Mouse (Mus musculus) liver, postnatal 0 days (tissue): ENCODE results near the gene Snx17. TPM values are rescaled to one million over a fixed set of nuclear protein-coding genes. Genes with fewer than 3 reads are reported as not detected.
A peak's percentile ranks its signal among the peaks of the same experiment; 100 is the strongest.

Experiments used
- ATAC-seq: fragments of 200-750 bp; cut with Nextera tagmentation; 2 replicates; pipeline ENCODE4 v1.8.0; 2017; ENCODE audit warnings: mild to moderate bottlenecking, moderate library complexity
- DNase-seq: peaks from one replicate; pipeline ENCODE4 v3.0.0-alpha.2; 2016
- H3K27ac ChIP-seq: fragments of 300-500 bp; sonication (generic); 2 replicates; pipeline ENCODE4 v1.5.1; 2014; ENCODE audit warnings: antibody characterized with exemption, moderate library complexity, mild to moderate bottlenecking, low read depth
- H3K27me3 ChIP-seq: fragments of 300-500 bp; sonication (generic); 2 replicates; pipeline ENCODE4 v1.6.1; 2014; ENCODE audit warnings: low read length, control low read depth, mixed read lengths; ENCODE audit not compliant: insufficient read depth
- H3K36me3 ChIP-seq: fragments of 300-500 bp; sonication (generic); replicated peaks from 2 replicates; pipeline ENCODE4 v1.6.1; 2014; ENCODE audit warnings: mild to moderate bottlenecking, control low read depth, low read length, moderate library complexity, mixed read lengths; ENCODE audit not compliant: insufficient read depth
- H3K4me1 ChIP-seq: fragments of 300-500 bp; sonication (generic); 2 replicates; pipeline ENCODE4 v1.6.1; 2014; ENCODE audit warnings: antibody characterized with exemption, mild to moderate bottlenecking, control low read depth; ENCODE audit not compliant: insufficient read depth
- H3K4me2 ChIP-seq: fragments of 300-500 bp; sonication (generic); 2 replicates; pipeline ENCODE4 v1.6.1; 2014; ENCODE audit warnings: low read depth, mild to moderate bottlenecking, low read length, moderate library complexity, mixed read lengths
- H3K4me3 ChIP-seq: fragments of 300-500 bp; sonication (generic); 2 replicates; pipeline ENCODE4 v1.5.1; 2014; ENCODE audit warnings: low read depth, low read length
- H3K9ac ChIP-seq: fragments of 300-500 bp; sonication (generic); replicated peaks from 2 replicates; pipeline ENCODE4 v1.6.1; 2014; ENCODE audit warnings: mild to moderate bottlenecking, moderate library complexity
- H3K9me3 ChIP-seq: fragments of 300-500 bp; sonication (generic); 2 replicates; pipeline ENCODE4 v1.6.1; 2016; ENCODE audit warnings: mild to moderate bottlenecking, control low read depth, low read length, mixed read lengths
- CTCF ChIP-seq: sonication (generic); IDR thresholded peaks from 2 replicates; pipeline ENCODE4 v1.5.1; 2016; ENCODE audit warnings: antibody characterized with exemption, low read depth
- EP300 ChIP-seq: IDR thresholded peaks from 2 replicates; pipeline ENCODE4 v1.6.1; 2016; ENCODE audit warnings: antibody characterized with exemption, low read depth, mild to moderate bottlenecking
- WGBS: fragments of 180-500 bp; shearing (Covaris S2); extraction: QIAGEN DNeasy Blood & Tissue Kit; methylation state at CpG from one replicate; pipeline ENCODE4 v1.1.7; 2014; ENCODE audit not compliant: insufficient replicate concordance; 5-methylcytosine and 5-hydroxymethylcytosine counted together
- polyA plus RNA-seq: library from polyadenylated mRNA; unstranded; fragments of >200 nt; fragmentation: Nextera tagmentation; extraction: Ambion mirVana; gene quantifications from 2 replicates; pipeline ENCODE4 v1.2.1, GENCODE M21; 2015

Snx17 gene
- polyA plus RNA-seq, 1 experiment from 2014 or later = 29.9 TPM

GRCm38 (mm10) chr5:31240637-31241521, 47.9 kb downstream of the Snx17 start, which contains the start of the genes Nrbp1 and Gm9970:
Gene Nrbp1, plus strand, starts transcription at chr5:31240864.
Gene Gm9970, minus strand, starts transcription at chr5:31241232.
- H3K9ac ChIP-seq = peak within 1 kb of the TSS; percentile 96
- H3K27me3 ChIP-seq = no peaks in the 10 kb centered on the region
- peak within 1 kb of the TSS; percentile 93 for H3K4me3 ChIP-seq
- TF ChIP-seq EP300 (no peak), CTCF (peak; percentile 7; the same call in 1 of the 2 replicates)
- DNase-seq (peak; percentile 97), ATAC-seq (peak; percentile 98)
- H3K9me3 ChIP-seq = no peaks in the 10 kb centered on the region
- H3K4me1 ChIP-seq = peaks cover 8% of the 10 kb centered on the region
- peaks cover 22% of the 10 kb centered on the region for H3K36me3 ChIP-seq
- H3K4me2 ChIP-seq = peak within 1 kb of the TSS; percentile 92
- H3K27ac ChIP-seq = peak within 1 kb of the TSS; percentile 98
- under 1% methylated on average over 81 of the region's 103 CpGs for WGBS

- TF ChIP-seq CTCF (no peak), EP300 (no peak)
- H3K27me3 ChIP-seq = no peaks in the 10 kb centered on the region
- peak overlapping the region; percentile 96 for H3K9ac ChIP-seq
- H3K4me2 ChIP-seq = peak overlapping the region; percentile 92
- H3K4me1 ChIP-seq = peaks cover 8% of the 10 kb centered on the region
- H3K9me3 ChIP-seq = no peaks in the 10 kb centered on the region
- peaks cover 29% of the 10 kb centered on the region for H3K36me3 ChIP-seq
- H3K4me3 ChIP-seq = peak overlapping the region; percentile 93
- H3K27ac ChIP-seq = peak overlapping the region; percentile 98
- DNase-seq (no peak), ATAC-seq (no peak)
- under 1% methylated on average over 13 of the region's 13 CpGs for WGBS
Observed at GRCm38 (mm10) chr5:31241522-31242034, 48.6 kb downstream of the Snx17 start.

- no peaks in the 10 kb centered on the region for H3K9me3 ChIP-seq
- WGBS = 27% methylated on average over 10 of the region's 10 CpGs
- H3K27ac ChIP-seq = peak overlapping the region; percentile 98
- H3K27me3 ChIP-seq = no peaks in the 10 kb centered on the region
- ATAC-seq (no peak), DNase-seq (no peak)
- peak overlapping the region; percentile 96 for H3K9ac ChIP-seq
- H3K4me3 ChIP-seq = peak overlapping the region; percentile 93
- peak overlapping the region; percentile 92 for H3K4me2 ChIP-seq
- TF ChIP-seq EP300 (no peak), CTCF (no peak)
- H3K4me1 ChIP-seq = peaks cover 8% of the 10 kb centered on the region
- H3K36me3 ChIP-seq = peaks cover 35% of the 10 kb centered on the region
Observed at GRCm38 (mm10) chr5:31242191-31242590, 49.2 kb downstream of the Snx17 start.

Other genes with a start within 250 kb of the Snx17 start
- 18.7 and 22.8 TPM in 2 replicates for gene Cgref1, start 247.6 kb upstream of the Snx17 start, polyA plus RNA-seq
- 79.2 and 80.6 TPM in 2 replicates for gene Preb, start 232.9 kb upstream of the Snx17 start, polyA plus RNA-seq
- gene Tcf23, start 224.6 kb upstream of the Snx17 start, polyA plus RNA-seq = 0.05 TPM in 1 of 2 replicates, not detected in the other
- gene Atraid, start 144.9 kb upstream of the Snx17 start, polyA plus RNA-seq = 162 and 169 TPM in 2 replicates
- gene Slc5a6, start 144.3 kb upstream of the Snx17 start, polyA plus RNA-seq = 3.1 and 3.7 TPM in 2 replicates
- 3.1 and 4.2 TPM in 2 replicates for gene Cad, start 138.4 kb upstream of the Snx17 start, polyA plus RNA-seq
- not detected in 2 replicates for gene Dnajc5g, start 86.9 kb upstream of the Snx17 start, polyA plus RNA-seq
- 0.24 and 0.72 TPM in 2 replicates for gene Slc30a3, start 85.0 kb upstream of the Snx17 start, polyA plus RNA-seq
- gene Trim54, start 76.5 kb upstream of the Snx17 start, polyA plus RNA-seq = 0.12 and 0.86 TPM in 2 replicates
- not detected in 2 replicates for gene Ucn, start 54.4 kb upstream of the Snx17 start, polyA plus RNA-seq
- gene Mpv17, start 39.0 kb upstream of the Snx17 start, polyA plus RNA-seq = 16.5 and 17.6 TPM in 2 replicates
- gene Gm29609, start 13.3 kb upstream of the Snx17 start, polyA plus RNA-seq = 0.21 and 0.59 TPM in 2 replicates
- 15.0 and 16.8 TPM in 2 replicates for gene Gtf3c2, start 13.1 kb upstream of the Snx17 start, polyA plus RNA-seq
- gene Eif2b4, start 203 bp downstream of the Snx17 start, polyA plus RNA-seq = 35.5 and 36.8 TPM in 2 replicates
- 2.9 TPM in 2 replicates for gene Zfp513, start 9.1 kb downstream of the Snx17 start, polyA plus RNA-seq
- gene Ppm1g, start 27.5 kb downstream of the Snx17 start, polyA plus RNA-seq = 49.4 and 56.9 TPM in 2 replicates
- gene Nrbp1, start 47.6 kb downstream of the Snx17 start, polyA plus RNA-seq = 42.9 and 43.0 TPM in 2 replicates
- 0.28 TPM in 1 of 2 replicates, not detected in the other for gene Gm9970, start 48.0 kb downstream of the Snx17 start, polyA plus RNA-seq
- 6.5 and 7.5 TPM in 2 replicates for gene Krtcap3, start 58.5 kb downstream of the Snx17 start, polyA plus RNA-seq
- gene Ift172, start 97.9 kb downstream of the Snx17 start, polyA plus RNA-seq = 2.3 and 2.7 TPM in 2 replicates
- gene Fndc4, start 102.9 kb downstream of the Snx17 start, polyA plus RNA-seq = 4.4 and 5.4 TPM in 2 replicates
- gene Gckr, start 104.2 kb downstream of the Snx17 start, polyA plus RNA-seq = 53.7 and 63.1 TPM in 2 replicates